Mouse (Mus musculus): ENCODE measurements around the gene Fktn. TPM values are rescaled to one million over a fixed set of nuclear protein-coding genes. Genes with fewer than 3 reads are reported as not detected.
A peak's percentile ranks its signal among the peaks of the same experiment; 100 is the strongest.
"Not testable (repeated sequence)": the region's sequence is repeated elsewhere in the genome, so short reads cannot be mapped to it uniquely, and the experiment has no call there.

Gene Fktn
- polyA plus RNA-seq (2016; fragmentation: Nextera tagmentation; extraction: Ambion mirVana) = 20.8 TPM in 2 replicates

DNA sequence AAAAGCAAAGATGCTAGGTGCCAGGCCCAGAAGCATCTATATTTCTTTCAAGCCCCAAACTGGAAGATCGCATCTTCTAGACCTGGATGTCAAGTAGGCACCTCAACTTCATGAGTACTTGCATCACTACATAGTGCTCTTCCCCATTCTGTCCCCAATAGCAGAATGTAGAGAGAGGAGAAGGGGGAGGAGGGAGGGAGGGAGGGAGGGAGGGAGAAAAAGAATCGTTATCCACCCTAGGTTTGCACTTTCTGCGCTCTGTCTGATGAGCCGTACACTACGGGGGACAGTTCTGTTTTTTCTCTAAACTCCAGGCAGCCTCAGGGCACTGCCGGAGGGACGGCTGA, at the start of gene Fktn:
Fktn (plus strand) TSS at position 295 of the 347 bp plus-strand sequence.
- Histone ChIP-seq H3K9ac (peak within 1 kb of the TSS; percentile 79), H3K36me3 (no peaks in the 10 kb centered on the region), H3K9me3 (replicated peaks) (no peaks in the 10 kb centered on the region), H3K4me3 (peak within 1 kb of the TSS; percentile 82), H3K27me3 (replicated peaks) (no peaks in the 10 kb centered on the region), H3K4me2 (peak within 1 kb of the TSS; percentile 82), H3K4me1 (replicated peaks) (peaks cover 16% of the 10 kb centered on the region), H3K27ac (ENCODE audit: poor library complexity, severe bottlenecking) (peak within 1 kb of the TSS; percentile 71)
- 12% methylated on average over 7 of the region's 7 CpGs for WGBS
- ATAC-seq (ENCODE audit: insufficient number of reproducible peaks, low FRiP score) = peak; percentile 68; the same call in 1 of the 2 replicates

DNA sequence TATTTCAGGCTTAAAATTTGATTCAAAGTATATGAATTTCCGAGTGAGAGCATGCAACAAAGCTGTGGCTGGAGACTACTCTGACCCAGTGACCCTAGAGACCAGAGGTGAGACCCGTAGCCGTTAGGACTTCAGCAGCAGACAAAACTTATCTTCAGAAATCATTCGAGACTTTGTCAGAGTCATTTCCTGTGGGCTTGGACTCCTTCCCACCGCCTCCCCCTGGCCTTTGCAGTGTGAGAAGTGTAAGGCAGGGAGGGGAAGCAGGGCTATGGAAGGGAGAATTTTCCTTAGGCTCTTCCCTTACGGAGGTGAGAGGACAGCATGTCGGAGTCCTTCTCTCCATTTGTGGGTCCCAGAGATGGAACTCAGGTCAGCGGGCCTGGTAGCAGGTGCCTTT, 31.7 kb upstream of the Fktn start:
- no peak overlapping the region for H3K4me3 ChIP-seq
- no peaks in the 10 kb centered on the region for H3K27me3 ChIP-seq (replicated peaks)
- peaks cover 23% of the 10 kb centered on the region for H3K36me3 ChIP-seq
- WGBS = 65% methylated on average over 8 of the region's 8 CpGs
- H3K9ac ChIP-seq = no peak overlapping the region
- no peaks in the 10 kb centered on the region for H3K4me1 ChIP-seq (replicated peaks)
- H3K9me3 ChIP-seq (replicated peaks) = peaks cover 3% of the 10 kb centered on the region
- no peak overlapping the region for H3K4me2 ChIP-seq
- no peak overlapping the region for H3K27ac ChIP-seq (ENCODE audit: poor library complexity, severe bottlenecking)
- no peak for ATAC-seq (ENCODE audit: insufficient number of reproducible peaks, low FRiP score)

DNA sequence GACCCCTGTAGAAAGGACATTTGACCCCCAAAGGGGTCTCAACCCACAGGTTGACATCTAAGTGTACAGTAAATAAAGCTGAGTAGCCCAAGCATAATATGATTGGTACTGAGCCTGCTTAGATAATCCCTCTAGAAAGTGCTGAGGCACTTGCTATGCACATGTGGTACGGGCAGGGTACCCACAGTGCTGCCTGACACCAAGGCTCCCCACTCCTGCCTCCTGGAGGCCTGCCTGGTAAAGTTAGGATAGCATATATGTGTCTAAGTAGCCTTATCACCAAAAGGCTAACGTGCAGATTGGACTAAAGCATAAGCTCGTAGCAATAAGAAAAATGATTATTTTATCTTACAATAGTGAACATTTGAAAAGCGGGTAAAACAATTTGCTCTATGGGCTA, 24.8 kb upstream of the Fktn start:
- Histone ChIP-seq H3K4me1 (replicated peaks) (no peaks in the 10 kb centered on the region), H3K9ac (no peak overlapping the region), H3K9me3 (replicated peaks) (no peaks in the 10 kb centered on the region), H3K27me3 (replicated peaks) (no peaks in the 10 kb centered on the region), H3K27ac (ENCODE audit: poor library complexity, severe bottlenecking) (no peak overlapping the region), H3K36me3 (0 out of 2 replicates have a peak, but pooled peaks cover 6% of the 10 kb centered on the region), H3K4me2 (no peak overlapping the region), H3K4me3 (no peak overlapping the region)
- no peak for ATAC-seq (ENCODE audit: insufficient number of reproducible peaks, low FRiP score)
- 76% methylated on average over 4 of the region's 4 CpGs for WGBS

DNA sequence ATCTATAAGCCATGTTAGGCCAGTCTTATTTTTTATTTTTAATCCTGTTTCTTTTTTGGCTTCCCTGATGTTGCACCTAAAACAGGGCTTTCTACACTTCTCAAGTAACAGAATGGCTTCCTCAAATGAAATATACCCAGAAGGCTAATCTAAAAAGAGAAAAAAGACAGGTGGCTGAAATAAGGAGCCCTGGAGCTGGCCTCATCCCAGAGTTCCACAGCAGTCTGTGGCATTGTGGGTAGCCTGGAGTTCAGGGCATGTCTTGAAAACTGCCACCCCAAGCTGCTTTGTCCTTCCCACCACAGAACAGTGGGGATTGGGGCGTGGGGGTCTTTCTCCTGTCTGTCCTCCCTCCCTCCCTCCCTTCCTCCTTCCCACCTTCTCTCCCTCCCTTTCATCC, 22.4 kb upstream of the Fktn start:
- no peak overlapping the region for H3K9ac ChIP-seq
- H3K27me3 ChIP-seq (replicated peaks) = no peaks in the 10 kb centered on the region
- H3K36me3 ChIP-seq = peaks cover 6% of the 10 kb centered on the region; the same call in 1 of the 2 replicates
- no peak overlapping the region for H3K4me3 ChIP-seq
- no peak for ATAC-seq (ENCODE audit: insufficient number of reproducible peaks, low FRiP score)
- H3K27ac ChIP-seq (ENCODE audit: poor library complexity, severe bottlenecking) = no peak overlapping the region
- H3K9me3 ChIP-seq (replicated peaks) = no peaks in the 10 kb centered on the region
- H3K4me2 ChIP-seq = no peak overlapping the region
- 71% methylated on average over 1 of the region's 1 CpGs for WGBS
- no peaks in the 10 kb centered on the region for H3K4me1 ChIP-seq (replicated peaks)

DNA sequence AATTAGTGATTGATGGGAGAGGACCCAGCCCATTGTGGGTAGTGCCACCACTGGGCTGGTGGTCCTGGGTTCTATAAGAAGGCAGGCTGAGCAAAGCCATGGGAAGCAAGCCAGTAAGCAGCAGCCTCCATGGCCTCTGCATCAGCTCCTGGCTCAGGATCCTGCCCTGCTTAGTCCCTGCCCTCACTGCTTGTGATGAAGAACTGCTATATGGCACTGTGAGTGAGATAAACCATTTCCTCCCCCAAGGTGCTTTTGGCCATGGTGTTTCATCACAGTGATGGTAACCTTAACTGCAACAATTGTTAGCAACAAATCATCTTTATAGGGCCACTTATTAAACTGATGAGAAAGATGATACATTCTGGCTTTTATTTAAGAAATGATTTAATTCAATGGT, 4.6 kb upstream of the Fktn start:
- not testable (repeated sequence) for ATAC-seq (ENCODE audit: insufficient number of reproducible peaks, low FRiP score); H3K27ac ChIP-seq (ENCODE audit: poor library complexity, severe bottlenecking); H3K36me3 ChIP-seq; H3K4me1 ChIP-seq (replicated peaks); H3K9ac ChIP-seq; H3K9me3 ChIP-seq (replicated peaks); H3K4me2 ChIP-seq; H3K4me3 ChIP-seq; H3K27me3 ChIP-seq (replicated peaks)

DNA sequence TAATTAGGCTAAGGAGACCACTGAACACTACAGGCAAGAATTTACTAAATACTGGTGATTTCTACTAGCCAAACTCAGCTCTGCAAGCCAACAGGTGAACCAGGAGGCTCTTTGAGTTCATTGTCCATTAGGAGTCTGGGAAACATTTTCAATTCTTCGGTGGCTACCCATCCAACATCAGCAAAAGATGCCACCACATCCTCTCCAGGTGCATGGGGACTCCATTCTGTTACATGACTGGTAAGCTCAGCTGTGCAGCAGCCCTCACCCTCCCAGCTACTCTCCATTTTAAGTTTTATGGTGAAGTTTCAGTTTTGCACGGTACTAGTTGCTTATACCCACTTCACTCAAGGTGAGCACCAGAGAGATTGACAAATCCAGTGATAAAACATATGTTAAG, 3.8 kb upstream of the Fktn start:
- Histone ChIP-seq H3K9ac (no peak overlapping the region), H3K36me3 (no peaks in the 10 kb centered on the region), H3K9me3 (replicated peaks) (no peaks in the 10 kb centered on the region), H3K27ac (ENCODE audit: poor library complexity, severe bottlenecking) (no peak overlapping the region), H3K4me2 (no peak overlapping the region), H3K27me3 (replicated peaks) (no peaks in the 10 kb centered on the region), H3K4me1 (replicated peaks) (peaks cover 6% of the 10 kb centered on the region; the same call in 1 of the 2 replicates), H3K4me3 (no peak overlapping the region)
- WGBS = 87% methylated on average over 2 of the region's 2 CpGs
- no peak for ATAC-seq (ENCODE audit: insufficient number of reproducible peaks, low FRiP score)

DNA sequence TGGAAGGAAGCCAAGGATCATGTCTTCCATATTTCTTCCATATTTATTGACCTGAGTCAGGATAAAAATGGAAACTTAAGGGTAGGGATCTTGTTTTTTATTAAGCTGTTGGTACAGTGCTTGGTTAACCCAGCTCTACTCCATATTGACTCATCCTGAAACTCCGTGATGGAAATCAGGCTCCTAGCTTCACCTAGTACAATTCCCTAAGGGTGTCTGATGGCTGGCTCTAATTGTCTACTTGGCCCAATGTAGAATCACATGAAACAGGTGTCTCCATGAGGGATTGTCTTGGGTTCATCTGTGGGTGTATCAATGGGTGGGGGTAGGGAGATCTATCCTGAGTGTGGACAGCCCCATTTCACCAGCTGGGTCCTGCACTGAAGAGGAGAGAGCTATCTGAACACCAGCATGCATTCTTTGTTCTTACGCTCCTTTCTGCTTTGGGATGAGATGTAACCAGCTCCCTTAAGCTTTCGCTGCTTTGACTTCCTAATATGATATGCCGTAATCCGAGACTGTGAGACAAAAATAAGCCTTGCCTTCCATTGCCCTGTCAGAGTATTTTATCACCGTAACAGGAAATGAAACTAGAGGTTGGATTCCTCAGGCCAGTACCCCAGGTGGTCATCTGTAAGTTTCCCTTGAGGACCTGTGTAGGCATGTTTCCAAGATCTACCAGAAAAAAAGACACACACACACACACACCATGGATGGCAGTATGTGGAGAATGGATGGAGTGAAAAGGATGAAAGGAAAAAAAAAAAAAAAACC, 3.1 kb upstream of the Fktn start:
- Histone ChIP-seq H3K36me3 (no peaks in the 10 kb centered on the region), H3K9me3 (replicated peaks) (no peaks in the 10 kb centered on the region), H3K27me3 (replicated peaks) (no peaks in the 10 kb centered on the region), H3K9ac (no peak overlapping the region), H3K27ac (ENCODE audit: poor library complexity, severe bottlenecking) (no peak overlapping the region), H3K4me2 (no peak overlapping the region), H3K4me1 (replicated peaks) (peaks cover 11% of the 10 kb centered on the region; the same call in 1 of the 2 replicates), H3K4me3 (no peak overlapping the region)
- WGBS = 71% methylated on average over 6 of the region's 6 CpGs
- ATAC-seq (ENCODE audit: insufficient number of reproducible peaks, low FRiP score) = no peak

DNA sequence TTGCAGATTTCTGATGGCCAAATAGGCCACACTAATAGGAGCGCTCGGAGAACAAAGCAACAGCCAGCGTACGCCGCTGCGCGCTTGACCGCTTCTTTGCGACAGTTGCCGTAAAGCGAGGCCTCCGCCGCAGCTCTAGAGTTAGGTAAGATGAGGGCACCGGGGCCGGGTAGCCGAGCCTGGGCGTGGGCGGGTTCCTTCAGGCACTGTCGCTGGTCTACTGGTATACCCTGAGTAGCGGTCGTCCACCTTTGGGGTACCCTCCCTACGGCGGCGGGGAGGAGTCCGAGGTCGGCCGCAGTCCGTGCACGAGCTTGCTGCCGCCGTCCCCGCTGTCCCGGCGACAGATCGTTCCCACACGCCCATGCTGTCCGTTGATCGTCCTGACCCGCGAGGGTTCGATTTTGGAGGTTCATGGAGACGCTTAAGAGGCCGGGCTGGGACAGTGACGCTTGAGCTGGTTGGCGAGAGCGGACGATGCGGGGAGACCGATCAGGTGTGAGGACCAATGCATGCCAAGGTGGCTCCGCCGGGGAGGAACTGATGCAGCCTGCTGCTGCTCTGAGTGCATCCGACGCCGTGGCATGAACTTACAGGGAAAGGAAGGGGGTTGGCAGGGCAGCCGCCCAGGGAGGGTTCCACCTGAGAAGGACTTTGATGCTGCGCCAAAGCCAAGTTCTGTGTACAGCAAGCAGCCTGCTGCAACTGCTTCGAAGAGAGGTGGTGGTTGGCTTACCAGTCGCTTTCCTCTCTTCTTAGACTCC, 435 bp downstream of the Fktn start:
- Histone ChIP-seq H3K27me3 (replicated peaks) (no peaks in the 10 kb centered on the region), H3K27ac (ENCODE audit: poor library complexity, severe bottlenecking) (peak overlapping the region; percentile 71), H3K4me1 (replicated peaks) (peaks cover 16% of the 10 kb centered on the region), H3K36me3 (no peaks in the 10 kb centered on the region), H3K9me3 (replicated peaks) (no peaks in the 10 kb centered on the region), H3K4me3 (peak overlapping the region; percentile 82), H3K4me2 (peak overlapping the region; percentile 82), H3K9ac (peak overlapping the region; percentile 79)
- peak; percentile 90 for ATAC-seq (ENCODE audit: insufficient number of reproducible peaks, low FRiP score)
- 8% methylated on average over 58 of the region's 58 CpGs for WGBS

DNA sequence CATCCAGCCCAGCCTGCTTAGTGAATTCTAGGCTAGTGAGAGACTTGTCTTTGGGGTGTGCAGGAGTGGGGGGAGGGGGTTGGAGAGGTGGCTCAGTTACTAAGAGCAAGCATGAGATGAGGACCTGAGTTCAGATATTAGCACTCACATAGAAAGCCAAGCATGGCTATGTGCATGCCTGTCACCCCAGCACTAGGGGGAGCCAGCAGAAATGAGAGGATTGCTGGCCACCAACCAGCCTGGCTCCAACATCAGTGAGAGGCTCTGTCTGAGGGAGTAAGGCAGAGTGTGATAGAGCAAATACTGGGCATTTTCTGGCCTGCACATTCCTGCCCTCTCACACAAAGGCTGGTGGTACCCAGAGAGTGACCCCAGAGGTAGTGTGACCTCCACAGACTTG, 2.2 kb downstream of the Fktn start:
- ATAC-seq (ENCODE audit: insufficient number of reproducible peaks, low FRiP score) = no peak
- H3K4me3 ChIP-seq = no peak overlapping the region
- no peaks in the 10 kb centered on the region for H3K9me3 ChIP-seq (replicated peaks)
- H3K4me2 ChIP-seq = no peak overlapping the region
- no peaks in the 10 kb centered on the region for H3K27me3 ChIP-seq (replicated peaks)
- H3K36me3 ChIP-seq = peaks cover 2% of the 10 kb centered on the region
- H3K9ac ChIP-seq = no peak overlapping the region
- peaks cover 16% of the 10 kb centered on the region for H3K4me1 ChIP-seq (replicated peaks)
- H3K27ac ChIP-seq (ENCODE audit: poor library complexity, severe bottlenecking) = no peak overlapping the region

DNA sequence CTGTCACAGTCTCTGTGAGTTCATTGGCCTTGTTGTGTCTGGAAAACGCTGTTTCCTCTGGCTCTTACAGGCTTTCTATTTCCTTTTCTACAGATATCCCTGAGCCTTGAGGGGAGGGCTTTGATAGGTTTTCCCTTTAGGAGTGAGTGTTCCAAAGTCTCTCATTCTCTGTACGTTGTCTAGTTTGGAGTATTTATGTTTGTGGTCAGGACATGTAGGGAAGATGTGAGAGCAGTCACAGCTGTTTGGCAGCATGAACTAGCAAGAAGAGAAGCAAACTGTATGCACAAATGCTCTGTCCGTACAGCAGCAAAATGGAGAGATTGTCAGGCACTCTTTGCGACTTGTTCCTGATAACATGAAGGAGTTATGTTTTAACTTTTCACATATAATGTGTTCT, 3.7 kb downstream of the Fktn start:
- WGBS = 73% methylated on average over 4 of the region's 4 CpGs
- H3K9me3 ChIP-seq (replicated peaks) = no peaks in the 10 kb centered on the region
- H3K4me3 ChIP-seq = no peak overlapping the region
- H3K4me2 ChIP-seq = no peak overlapping the region
- peaks cover 16% of the 10 kb centered on the region for H3K4me1 ChIP-seq (replicated peaks)
- ATAC-seq (ENCODE audit: insufficient number of reproducible peaks, low FRiP score) = no peak
- peaks cover 8% of the 10 kb centered on the region for H3K36me3 ChIP-seq
- H3K27ac ChIP-seq (ENCODE audit: poor library complexity, severe bottlenecking) = no peak overlapping the region
- H3K27me3 ChIP-seq (replicated peaks) = no peaks in the 10 kb centered on the region
- H3K9ac ChIP-seq = no peak overlapping the region

DNA sequence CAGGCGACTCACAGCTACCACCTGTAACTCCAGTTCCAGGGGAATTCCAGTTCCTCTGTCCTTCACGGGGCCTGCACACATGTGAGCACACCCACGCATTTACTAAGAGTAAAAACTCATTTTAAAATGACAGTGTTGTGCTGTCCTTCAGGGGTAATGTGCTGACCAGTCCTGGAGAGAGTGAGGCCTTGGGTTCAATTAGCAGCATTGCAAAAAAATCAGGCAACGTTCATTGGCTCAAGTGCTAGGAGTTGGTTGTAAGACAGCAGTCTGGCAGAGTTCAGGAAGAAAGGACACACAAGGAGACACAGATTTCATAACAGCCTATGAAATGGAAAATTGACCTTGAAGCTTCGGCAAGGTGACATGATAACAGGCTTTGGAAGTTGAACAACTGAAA, 4.5 kb downstream of the Fktn start:
- Histone ChIP-seq H3K9me3 (replicated peaks) (no peaks in the 10 kb centered on the region), H3K36me3 (peaks cover 8% of the 10 kb centered on the region), H3K4me2 (no peak overlapping the region), H3K9ac (no peak overlapping the region), H3K4me1 (replicated peaks) (peaks cover 16% of the 10 kb centered on the region), H3K27me3 (replicated peaks) (no peaks in the 10 kb centered on the region), H3K27ac (ENCODE audit: poor library complexity, severe bottlenecking) (peak overlapping the region; percentile 15; the same call in 1 of the 2 replicates), H3K4me3 (no peak overlapping the region)
- WGBS = 72% methylated on average over 5 of the region's 5 CpGs
- no peak for ATAC-seq (ENCODE audit: insufficient number of reproducible peaks, low FRiP score)

All from heart, embryonic 12.5 days (tissue).